Mouse (Mus musculus) liver, postnatal 0 days (tissue): ENCODE results near the gene Rac2.

Experiments used
- CTCF ChIP-seq: sonication (generic); IDR thresholded peaks from 2 replicates; pipeline ENCODE4 v1.5.1; 2016; ENCODE audit warnings: antibody characterized with exemption, low read depth
- EP300 ChIP-seq: IDR thresholded peaks from 2 replicates; pipeline ENCODE4 v1.6.1; 2016; ENCODE audit warnings: antibody characterized with exemption, low read depth, mild to moderate bottlenecking

GRCm38 (mm10) chr15:78554545-78555313 lies 17.9 kb downstream of the Rac2 start:
- no peak for TF ChIP-seq EP300
- TF ChIP-seq CTCF, result no peak
